Mouse (Mus musculus): ENCODE results near the gene Mecom.

DNA sequence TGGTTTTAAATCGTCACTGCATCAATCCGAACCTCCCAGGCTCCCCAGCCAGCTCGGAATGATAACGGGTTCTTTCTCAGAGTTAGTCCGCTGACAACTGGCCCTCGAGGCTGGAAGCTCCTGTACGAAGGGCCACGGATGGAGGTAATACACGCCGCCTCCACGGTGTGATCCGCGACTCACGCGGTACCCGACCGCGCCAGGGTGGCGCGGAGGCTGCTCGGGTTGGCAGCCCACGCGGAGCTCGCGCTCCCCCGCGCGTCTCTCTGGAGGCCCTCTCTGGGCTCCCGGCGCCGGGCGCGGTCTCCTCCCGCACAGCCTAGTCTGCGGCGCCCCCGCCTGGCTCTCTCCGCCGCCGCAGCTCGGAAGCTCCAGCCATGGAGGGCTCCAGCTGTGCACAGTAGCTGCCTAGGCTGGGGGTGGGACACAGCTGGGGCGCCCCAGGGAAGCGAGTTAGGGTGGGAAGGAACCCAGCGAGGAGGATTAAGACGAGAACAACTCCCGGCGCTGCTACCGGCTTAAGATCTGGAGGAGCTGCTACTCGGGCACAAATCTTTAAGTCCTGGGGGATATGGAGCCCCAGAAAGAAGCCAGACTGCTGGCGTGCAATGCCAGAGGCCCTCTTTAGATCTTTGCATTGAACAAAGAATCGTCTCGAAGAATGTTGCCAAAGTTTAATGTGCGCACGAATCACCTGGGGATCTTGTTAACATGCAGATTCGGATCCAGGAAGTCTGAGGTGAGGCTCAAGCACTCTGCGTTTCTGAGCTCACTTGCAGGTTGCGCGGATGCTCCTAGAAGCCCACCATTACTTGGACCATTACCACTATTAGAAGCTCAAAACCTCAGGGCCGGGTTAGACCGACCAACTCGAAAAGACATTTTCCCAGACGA is 32.7 kb downstream of the Mecom start:
- no peak for TF ChIP-seq POLR2A (IDR thresholded peaks at IDR 0.05; ENCODE audit: extremely low read depth, insufficient read depth, low read length)
- no peak for TF ChIP-seq CTCF (IDR thresholded peaks at IDR 0.05; ENCODE audit: extremely low read depth, insufficient read depth, low read length)

Data from cortical plate, adult 2 months (tissue).